Mouse (Mus musculus): ENCODE results near the gene Kcnc3. TPM values are rescaled to one million over a fixed set of nuclear protein-coding genes. Genes with fewer than 3 reads are reported as not detected.
A peak's percentile ranks its signal among the peaks of the same experiment; 100 is the strongest.

The Kcnc3 gene
- polyA plus RNA-seq, 1 experiment from 2014 or later = 5.2 TPM

DNA sequence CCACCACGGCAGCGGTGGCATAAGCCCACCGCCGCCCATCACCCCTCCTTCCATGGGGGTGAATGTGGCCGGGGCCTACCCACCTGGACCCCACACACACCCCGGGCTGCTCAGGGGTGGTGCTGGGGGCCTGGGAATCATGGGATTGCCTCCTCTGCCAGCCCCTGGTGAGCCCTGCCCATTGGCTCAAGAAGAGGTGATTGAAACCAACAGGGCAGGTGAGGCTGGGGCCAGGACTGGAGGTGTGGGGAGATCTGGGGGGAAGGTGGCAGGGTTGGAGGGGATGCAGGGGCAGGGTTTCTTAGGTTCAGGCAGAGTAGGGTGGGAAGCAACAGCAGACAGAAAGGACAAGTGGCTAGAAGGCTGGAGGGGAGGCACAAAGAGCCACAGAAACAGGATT is 5.6 kb downstream of the Kcnc3 start:
- Histone ChIP-seq H3K9me3 (ENCODE audit: control insufficient read depth, low read length) (no peaks in the 10 kb centered on the region), H3K27ac (replicated peaks; ENCODE audit: low read depth, low read length) (no peak overlapping the region), H3K9ac (replicated peaks; ENCODE audit: low read length) (no peak overlapping the region), H3K4me2 (ENCODE audit: low read length) (no peak overlapping the region), H3K4me1 (ENCODE audit: control insufficient read depth, insufficient read depth, low read length) (peaks cover 25% of the 10 kb centered on the region), H3K36me3 (ENCODE audit: control insufficient read depth, insufficient read depth, low read length) (peaks cover 4% of the 10 kb centered on the region; the same call in 1 of the 2 replicates), H3K27me3 (ENCODE audit: control insufficient read depth, insufficient read depth, low read length) (peaks cover 21% of the 10 kb centered on the region), H3K4me3 (replicated peaks; ENCODE audit: low read depth, low read length) (no peak overlapping the region)
- 96% methylated on average over 6 of the region's 6 CpGs for WGBS
- DNase-seq (no peak), ATAC-seq (ENCODE audit: low FRiP score, low TSS enrichment) (no peak)

- no peak overlapping the region for H3K9ac ChIP-seq (replicated peaks; ENCODE audit: low read length)
- H3K27ac ChIP-seq (replicated peaks; ENCODE audit: low read depth, low read length) = no peak overlapping the region
- no peak overlapping the region for H3K4me3 ChIP-seq (replicated peaks; ENCODE audit: low read depth, low read length)
- DNase-seq (no peak), ATAC-seq (ENCODE audit: low FRiP score, low TSS enrichment) (no peak)
- H3K4me2 ChIP-seq (ENCODE audit: low read length) = no peak overlapping the region
- WGBS = 71% methylated on average over 5 of the region's 5 CpGs
- peaks cover 19% of the 10 kb centered on the region for H3K27me3 ChIP-seq (ENCODE audit: control insufficient read depth, insufficient read depth, low read length)
- H3K4me1 ChIP-seq (ENCODE audit: control insufficient read depth, insufficient read depth, low read length) = peaks cover 26% of the 10 kb centered on the region
- peaks cover 4% of the 10 kb centered on the region; the same call in 1 of the 2 replicates for H3K36me3 ChIP-seq (ENCODE audit: control insufficient read depth, insufficient read depth, low read length)
- no peaks in the 10 kb centered on the region for H3K9me3 ChIP-seq (ENCODE audit: control insufficient read depth, low read length)
Observed at GRCm38 (mm10) chr7:44596996-44597538, 6.6 kb downstream of the Kcnc3 start.

- no peaks in the 10 kb centered on the region for H3K9me3 ChIP-seq (ENCODE audit: control insufficient read depth, low read length)
- H3K27me3 ChIP-seq (ENCODE audit: control insufficient read depth, insufficient read depth, low read length) = peaks cover 13% of the 10 kb centered on the region
- no peak overlapping the region for H3K9ac ChIP-seq (replicated peaks; ENCODE audit: low read length)
- H3K4me1 ChIP-seq (ENCODE audit: control insufficient read depth, insufficient read depth, low read length) = peaks cover 25% of the 10 kb centered on the region
- 93% methylated on average over 4 of the region's 4 CpGs for WGBS
- no peak overlapping the region for H3K27ac ChIP-seq (replicated peaks; ENCODE audit: low read depth, low read length)
- no peak overlapping the region for H3K4me3 ChIP-seq (replicated peaks; ENCODE audit: low read depth, low read length)
- no peak overlapping the region for H3K4me2 ChIP-seq (ENCODE audit: low read length)
- DNase-seq = no peak
- no peak for ATAC-seq (ENCODE audit: low FRiP score, low TSS enrichment)
- H3K36me3 ChIP-seq (ENCODE audit: control insufficient read depth, insufficient read depth, low read length) = peaks cover 4% of the 10 kb centered on the region; the same call in 1 of the 2 replicates
Observed at GRCm38 (mm10) chr7:44597666-44598065, 7.2 kb downstream of the Kcnc3 start.

- no peak overlapping the region for H3K4me2 ChIP-seq (ENCODE audit: low read length)
- H3K4me1 ChIP-seq (ENCODE audit: control insufficient read depth, insufficient read depth, low read length) = peaks cover 18% of the 10 kb centered on the region
- DNase-seq (no peak), ATAC-seq (ENCODE audit: low FRiP score, low TSS enrichment) (no peak)
- WGBS = 80% methylated on average over 11 of the region's 12 CpGs
- peaks cover 11% of the 10 kb centered on the region for H3K27me3 ChIP-seq (ENCODE audit: control insufficient read depth, insufficient read depth, low read length)
- H3K9ac ChIP-seq (replicated peaks; ENCODE audit: low read length) = no peak overlapping the region
- no peak overlapping the region for H3K27ac ChIP-seq (replicated peaks; ENCODE audit: low read depth, low read length)
- no peaks in the 10 kb centered on the region for H3K9me3 ChIP-seq (ENCODE audit: control insufficient read depth, low read length)
- no peak overlapping the region for H3K4me3 ChIP-seq (replicated peaks; ENCODE audit: low read depth, low read length)
- peaks cover 4% of the 10 kb centered on the region; the same call in 1 of the 2 replicates for H3K36me3 ChIP-seq (ENCODE audit: control insufficient read depth, insufficient read depth, low read length)
Observed at GRCm38 (mm10) chr7:44598336-44598735, 7.9 kb downstream of the Kcnc3 start.

- Histone ChIP-seq H3K27me3 (ENCODE audit: control insufficient read depth, insufficient read depth, low read length) (peaks cover 27% of the 10 kb centered on the region), H3K4me1 (ENCODE audit: control insufficient read depth, insufficient read depth, low read length) (peaks cover 20% of the 10 kb centered on the region), H3K9me3 (ENCODE audit: control insufficient read depth, low read length) (no peaks in the 10 kb centered on the region), H3K9ac (replicated peaks; ENCODE audit: low read length) (no peak overlapping the region), H3K27ac (replicated peaks; ENCODE audit: low read depth, low read length) (no peak overlapping the region), H3K4me3 (replicated peaks; ENCODE audit: low read depth, low read length) (no peak overlapping the region), H3K4me2 (ENCODE audit: low read length) (no peak overlapping the region), H3K36me3 (ENCODE audit: control insufficient read depth, insufficient read depth, low read length) (peaks cover 3% of the 10 kb centered on the region; the same call in 1 of the 2 replicates)
- WGBS = 85% methylated on average over 10 of the region's 10 CpGs
- ATAC-seq (ENCODE audit: low FRiP score, low TSS enrichment) (no peak), DNase-seq (no peak)
Observed at GRCm38 (mm10) chr7:44600691-44601262, 10.3 kb downstream of the Kcnc3 start.

GRCm38 (mm10) chr7:44601646-44602045 is 11.2 kb downstream of the Kcnc3 start:
- H3K4me1 ChIP-seq (ENCODE audit: control insufficient read depth, insufficient read depth, low read length) = peaks cover 20% of the 10 kb centered on the region
- no peak overlapping the region for H3K4me3 ChIP-seq (replicated peaks; ENCODE audit: low read depth, low read length)
- no peak for DNase-seq
- H3K9ac ChIP-seq (replicated peaks; ENCODE audit: low read length) = 0 out of 2 replicates have a peak overlapping the region, but pooled peaks have one; percentile 32
- no peak for ATAC-seq (ENCODE audit: low FRiP score, low TSS enrichment)
- H3K4me2 ChIP-seq (ENCODE audit: low read length) = no peak overlapping the region
- H3K27me3 ChIP-seq (ENCODE audit: control insufficient read depth, insufficient read depth, low read length) = peaks cover 36% of the 10 kb centered on the region
- H3K36me3 ChIP-seq (ENCODE audit: control insufficient read depth, insufficient read depth, low read length) = no peaks in the 10 kb centered on the region
- H3K27ac ChIP-seq (replicated peaks; ENCODE audit: low read depth, low read length) = no peak overlapping the region
- WGBS = 16% methylated on average over 19 of the region's 19 CpGs
- H3K9me3 ChIP-seq (ENCODE audit: control insufficient read depth, low read length) = no peaks in the 10 kb centered on the region

GRCm38 (mm10) chr7:44602443-44602842 is 12.0 kb downstream of the Kcnc3 start:
- Histone ChIP-seq H3K9me3 (ENCODE audit: control insufficient read depth, low read length) (no peaks in the 10 kb centered on the region), H3K4me1 (ENCODE audit: control insufficient read depth, insufficient read depth, low read length) (peaks cover 20% of the 10 kb centered on the region), H3K4me3 (replicated peaks; ENCODE audit: low read depth, low read length) (no peak overlapping the region), H3K36me3 (ENCODE audit: control insufficient read depth, insufficient read depth, low read length) (no peaks in the 10 kb centered on the region), H3K27ac (replicated peaks; ENCODE audit: low read depth, low read length) (no peak overlapping the region), H3K4me2 (ENCODE audit: low read length) (no peak overlapping the region), H3K9ac (replicated peaks; ENCODE audit: low read length) (no peak overlapping the region; the same call in 1 of the 2 replicates), H3K27me3 (ENCODE audit: control insufficient read depth, insufficient read depth, low read length) (peaks cover 42% of the 10 kb centered on the region)
- no peak for ATAC-seq (ENCODE audit: low FRiP score, low TSS enrichment)
- peak; percentile 50 for DNase-seq
- WGBS = 7% methylated on average over 11 of the region's 11 CpGs

- Histone ChIP-seq H3K4me2 (ENCODE audit: low read length) (peak overlapping the region; percentile 49), H3K4me1 (ENCODE audit: control insufficient read depth, insufficient read depth, low read length) (peaks cover 20% of the 10 kb centered on the region), H3K4me3 (replicated peaks; ENCODE audit: low read depth, low read length) (no peak overlapping the region), H3K9ac (replicated peaks; ENCODE audit: low read length) (no peak overlapping the region), H3K27me3 (ENCODE audit: control insufficient read depth, insufficient read depth, low read length) (peaks cover 42% of the 10 kb centered on the region), H3K9me3 (ENCODE audit: control insufficient read depth, low read length) (no peaks in the 10 kb centered on the region), H3K27ac (replicated peaks; ENCODE audit: low read depth, low read length) (no peak overlapping the region), H3K36me3 (ENCODE audit: control insufficient read depth, insufficient read depth, low read length) (no peaks in the 10 kb centered on the region)
- DNase-seq (peak; percentile 15), ATAC-seq (ENCODE audit: low FRiP score, low TSS enrichment) (no peak)
- 2% methylated on average over 20 of the region's 20 CpGs for WGBS
Observed at GRCm38 (mm10) chr7:44603186-44603855, 12.9 kb downstream of the Kcnc3 start.

Data from midbrain, embryonic 14.5 days (tissue).